Mouse (Mus musculus) hindbrain, embryonic 12.5 days (tissue): ENCODE data around the gene Efna3. TPM values are rescaled to one million over a fixed set of nuclear protein-coding genes. Genes with fewer than 3 reads are reported as not detected.

Source experiments
- ATAC-seq: fragments of 200-750 bp; cut with Nextera tagmentation; 2 replicates; pipeline ENCODE4 v1.8.0; 2017; ENCODE audit warnings: moderate TSS enrichment; ENCODE audit not compliant: low FRiP score
- H3K27ac ChIP-seq: fragments of 300-500 bp; sonication (generic); 2 replicates; pipeline ENCODE4 v1.5.1; 2016; ENCODE audit warnings: mild to moderate bottlenecking
- H3K27me3 ChIP-seq: fragments of 300-500 bp; sonication (generic); 2 replicates; pipeline ENCODE4 v1.6.1; 2016; ENCODE audit warnings: mild to moderate bottlenecking
- H3K36me3 ChIP-seq: fragments of 300-500 bp; sonication (generic); 2 replicates; pipeline ENCODE4 v1.6.1; 2016; ENCODE audit warnings: mild to moderate bottlenecking
- H3K4me1 ChIP-seq: fragments of 300-500 bp; sonication (generic); 2 replicates; pipeline ENCODE4 v1.6.1; 2016
- H3K4me2 ChIP-seq: fragments of 300-500 bp; sonication (generic); replicated peaks from 2 replicates; pipeline ENCODE4 v1.6.1; 2016; ENCODE audit warnings: mild to moderate bottlenecking
- H3K4me3 ChIP-seq: fragments of 300-500 bp; sonication (generic); 2 replicates; pipeline ENCODE4 v1.5.1; 2016; ENCODE audit warnings: mild to moderate bottlenecking
- H3K9ac ChIP-seq: fragments of 300-500 bp; sonication (generic); 2 replicates; pipeline ENCODE4 v1.6.1; 2016; ENCODE audit warnings: mild to moderate bottlenecking, moderate library complexity
- H3K9me3 ChIP-seq: fragments of 300-500 bp; sonication (generic); replicated peaks from 2 replicates; pipeline ENCODE4 v1.6.1; 2016; ENCODE audit warnings: mild to moderate bottlenecking
- WGBS: fragments of 180-500 bp; shearing (Covaris S2); methylation state at CpG from one replicate; pipeline ENCODE4 v1.1.7; 2016; 5-methylcytosine and 5-hydroxymethylcytosine counted together
- polyA plus RNA-seq: library from polyadenylated mRNA; unstranded; fragments of >200 nt; fragmentation: Nextera tagmentation; extraction: Ambion mirVana; gene quantifications from 2 replicates; pipeline ENCODE4 v1.2.1, GENCODE M21; 2016

The Efna3 gene
- polyA plus RNA-seq, 1 experiment from 2014 or later: 22.2 TPM

- peak overlapping the region; percentile 3; the same call in 1 of the 2 replicates for H3K4me3 ChIP-seq
- H3K9me3 ChIP-seq: no peaks in the 10 kb centered on the region
- H3K27me3 ChIP-seq: peaks cover 49% of the 10 kb centered on the region
- H3K4me1 ChIP-seq: peaks cover 39% of the 10 kb centered on the region
- peak overlapping the region; percentile 61; the same call in 1 of the 2 replicates for H3K9ac ChIP-seq
- WGBS: 77% methylated on average over 7 of the region's 7 CpGs
- H3K36me3 ChIP-seq: no peaks in the 10 kb centered on the region
- ATAC-seq: no peak
- peak overlapping the region; percentile 89 for H3K4me2 ChIP-seq
- no peak overlapping the region for H3K27ac ChIP-seq
Observed at GRCm38 (mm10) chr3:89278107-89278506, 44.7 kb downstream of the Efna3 start.

- ATAC-seq: no peak
- H3K4me2 ChIP-seq: peak overlapping the region; percentile 89
- peaks cover 39% of the 10 kb centered on the region for H3K4me1 ChIP-seq
- H3K9ac ChIP-seq: peak overlapping the region; percentile 47; the same call in 1 of the 2 replicates
- WGBS: 49% methylated on average over 14 of the region's 14 CpGs
- H3K36me3 ChIP-seq: no peaks in the 10 kb centered on the region
- peak overlapping the region; percentile 12; the same call in 1 of the 2 replicates for H3K4me3 ChIP-seq
- H3K27ac ChIP-seq: peak overlapping the region; percentile 49; the same call in 1 of the 2 replicates
- H3K9me3 ChIP-seq: no peaks in the 10 kb centered on the region
- H3K27me3 ChIP-seq: peaks cover 49% of the 10 kb centered on the region
Observed at GRCm38 (mm10) chr3:89277281-89278021, 45.3 kb downstream of the Efna3 start.

- 91% methylated on average over 13 of the region's 13 CpGs for WGBS
- ATAC-seq: no peak
- peaks cover 37% of the 10 kb centered on the region for H3K27me3 ChIP-seq
Observed at GRCm38 (mm10) chr3:89276061-89276460, 46.7 kb downstream of the Efna3 start.

GRCm38 (mm10) chr3:89271760-89272159 is 51.0 kb downstream of the Efna3 start:
- no peak overlapping the region for H3K4me2 ChIP-seq
- no peak overlapping the region for H3K4me3 ChIP-seq
- H3K9me3 ChIP-seq: no peaks in the 10 kb centered on the region
- H3K27me3 ChIP-seq: no peaks in the 10 kb centered on the region; the same call in 1 of the 2 replicates
- 67% methylated on average over 6 of the region's 6 CpGs for WGBS
- no peak overlapping the region for H3K27ac ChIP-seq
- ATAC-seq: no peak
- H3K36me3 ChIP-seq: no peaks in the 10 kb centered on the region
- H3K9ac ChIP-seq: no peak overlapping the region
- peaks cover 29% of the 10 kb centered on the region for H3K4me1 ChIP-seq

More at GRCm38 (mm10) chr3:89276061-89276460, 46.7 kb downstream of the Efna3 start:
- Histone ChIP-seq H3K4me2 (no peak overlapping the region), H3K4me3 (no peak overlapping the region), H3K9ac (no peak overlapping the region), H3K27ac (no peak overlapping the region), H3K9me3 (no peaks in the 10 kb centered on the region), H3K36me3 (no peaks in the 10 kb centered on the region), H3K4me1 (peaks cover 33% of the 10 kb centered on the region)

- no peak for ATAC-seq
- 77% methylated on average over 6 of the region's 6 CpGs for WGBS
- no peaks in the 10 kb centered on the region for H3K27me3 ChIP-seq
- peak overlapping the region; percentile 66 for H3K4me2 ChIP-seq
- peak overlapping the region; percentile 44 for H3K4me3 ChIP-seq
- H3K27ac ChIP-seq: no peak overlapping the region
- H3K9ac ChIP-seq: peak overlapping the region; percentile 73; the same call in 1 of the 2 replicates
- peaks cover 33% of the 10 kb centered on the region for H3K4me1 ChIP-seq
- H3K9me3 ChIP-seq: no peaks in the 10 kb centered on the region
- H3K36me3 ChIP-seq: no peaks in the 10 kb centered on the region
Observed at GRCm38 (mm10) chr3:89270891-89271290, 51.9 kb downstream of the Efna3 start.

- Histone ChIP-seq H3K9me3 (no peaks in the 10 kb centered on the region), H3K27me3 (no peaks in the 10 kb centered on the region), H3K4me3 (peak within 1 kb of the TSS; percentile 44), H3K36me3 (no peaks in the 10 kb centered on the region), H3K4me2 (peak within 1 kb of the TSS; percentile 66), H3K4me1 (peaks cover 34% of the 10 kb centered on the region), H3K9ac (peak within 1 kb of the TSS; percentile 73), H3K27ac (peak within 1 kb of the TSS; percentile 68)
- peak; percentile 35; the same call in 1 of the 2 replicates for ATAC-seq
- WGBS: 4% methylated on average over 39 of the region's 39 CpGs
Observed at GRCm38 (mm10) chr3:89270051-89270755, 52.6 kb downstream of the Efna3 start, which contains the start of gene Slc50a1. Gene Slc50a1 (minus strand): TSS chr3:89270570.

- H3K9ac ChIP-seq: no peak overlapping the region
- no peak for ATAC-seq
- H3K27ac ChIP-seq: no peak overlapping the region
- no peak overlapping the region; the same call in 1 of the 2 replicates for H3K4me2 ChIP-seq
- H3K4me1 ChIP-seq: peaks cover 34% of the 10 kb centered on the region
- no peak overlapping the region for H3K4me3 ChIP-seq
- no peaks in the 10 kb centered on the region for H3K9me3 ChIP-seq
- no peaks in the 10 kb centered on the region for H3K27me3 ChIP-seq
- no peaks in the 10 kb centered on the region for H3K36me3 ChIP-seq
- 48% methylated on average over 8 of the region's 8 CpGs for WGBS
Observed at GRCm38 (mm10) chr3:89268916-89269315, 53.8 kb downstream of the Efna3 start.

GRCm38 (mm10) chr3:89266439-89266893 is 56.3 kb downstream of the Efna3 start:
- H3K4me2 ChIP-seq: peak overlapping the region; percentile 65
- peaks cover 34% of the 10 kb centered on the region for H3K4me1 ChIP-seq
- peak; percentile 84 for ATAC-seq
- peak overlapping the region; percentile 57 for H3K4me3 ChIP-seq
- WGBS: 2% methylated on average over 20 of the region's 20 CpGs
- H3K9ac ChIP-seq: peak overlapping the region; percentile 75
- peak overlapping the region; percentile 69 for H3K27ac ChIP-seq
- H3K27me3 ChIP-seq: no peaks in the 10 kb centered on the region
- H3K36me3 ChIP-seq: no peaks in the 10 kb centered on the region
- no peaks in the 10 kb centered on the region for H3K9me3 ChIP-seq

Other genes starting within 250 kb of the Efna3 start
- 66.9 and 67.1 TPM in 2 replicates for gene Rusc1, start 229.7 kb downstream of the Efna3 start, polyA plus RNA-seq
- not detected in 2 replicates for gene Gm43738, start 221.9 kb downstream of the Efna3 start, polyA plus RNA-seq
- gene Fdps, start 221.0 kb downstream of the Efna3 start, polyA plus RNA-seq: 284 TPM in 2 replicates
- 0.25 and 0.96 TPM in 2 replicates for gene Pklr, start 186.8 kb downstream of the Efna3 start, polyA plus RNA-seq
- gene Hcn3, start 162.8 kb downstream of the Efna3 start, polyA plus RNA-seq: 20.7 and 22.3 TPM in 2 replicates
- gene Clk2, start 158.2 kb downstream of the Efna3 start, polyA plus RNA-seq: 38.8 and 44.4 TPM in 2 replicates
- gene Scamp3, start 145.5 kb downstream of the Efna3 start, polyA plus RNA-seq: 105 and 107 TPM in 2 replicates
- gene Fam189b, start 139.8 kb downstream of the Efna3 start, polyA plus RNA-seq: 33.4 and 34.2 TPM in 2 replicates
- gene Gba, start 120.0 kb downstream of the Efna3 start, polyA plus RNA-seq: 50.3 and 51.3 TPM in 2 replicates
- 64.5 and 71.3 TPM in 2 replicates for gene Thbs3, start 107.8 kb downstream of the Efna3 start, polyA plus RNA-seq
- 174 and 175 TPM in 2 replicates for gene Mtx1, start 95.9 kb downstream of the Efna3 start, polyA plus RNA-seq
- 1.5 and 1.6 TPM in 2 replicates for gene Muc1, start 93.9 kb downstream of the Efna3 start, polyA plus RNA-seq
- gene Krtcap2, start 77.0 kb downstream of the Efna3 start, polyA plus RNA-seq: 247 and 271 TPM in 2 replicates
- gene Trim46, start 76.7 kb downstream of the Efna3 start, polyA plus RNA-seq: 27.2 and 29.6 TPM in 2 replicates
- 63.9 and 86.7 TPM in 2 replicates for gene Dpm3, start 63.6 kb downstream of the Efna3 start, polyA plus RNA-seq
- 44.9 and 46.8 TPM in 2 replicates for gene Slc50a1, start 52.4 kb downstream of the Efna3 start, polyA plus RNA-seq
- gene Efna1, start 41.8 kb downstream of the Efna3 start, polyA plus RNA-seq: 14.3 and 15.4 TPM in 2 replicates
- 20.5 and 21.4 TPM in 2 replicates for gene Efna4, start 15.1 kb upstream of the Efna3 start, polyA plus RNA-seq
- 40.3 and 41.9 TPM in 2 replicates for gene Adam15, start 27.0 kb upstream of the Efna3 start, polyA plus RNA-seq
- gene Dcst2, start 39.0 kb upstream of the Efna3 start, polyA plus RNA-seq: 0.12 and 0.29 TPM in 2 replicates
- gene Dcst1, start 42.3 kb upstream of the Efna3 start, polyA plus RNA-seq: 0.71 and 0.76 TPM in 2 replicates
- 0.74 and 0.80 TPM in 2 replicates for gene Zbtb7b, start 71.8 kb upstream of the Efna3 start, polyA plus RNA-seq
- gene Lenep, start 79.8 kb upstream of the Efna3 start, polyA plus RNA-seq: 1.0 and 1.5 TPM in 2 replicates
- 36.1 and 36.9 TPM in 2 replicates for gene Flad1, start 88.9 kb upstream of the Efna3 start, polyA plus RNA-seq
- gene Cks1b, start 95.4 kb upstream of the Efna3 start, polyA plus RNA-seq: 249 and 274 TPM in 2 replicates
- 54.8 and 61.2 TPM in 2 replicates for gene Shc1, start 95.5 kb upstream of the Efna3 start, polyA plus RNA-seq
- gene Pygo2, start 107.2 kb upstream of the Efna3 start, polyA plus RNA-seq: 63.8 and 66.1 TPM in 2 replicates
- 25.3 and 26.2 TPM in 2 replicates for gene Pbxip1, start 113.7 kb upstream of the Efna3 start, polyA plus RNA-seq
- 73.5 and 74.5 TPM in 2 replicates for gene Pmvk, start 131.6 kb upstream of the Efna3 start, polyA plus RNA-seq
- 4.0 and 4.2 TPM in 2 replicates for gene Kcnn3, start 197.2 kb upstream of the Efna3 start, polyA plus RNA-seq